Mouse (Mus musculus): ENCODE results near the gene Atp1a4. TPM values are rescaled to one million over a fixed set of nuclear protein-coding genes. Genes with fewer than 3 reads are reported as not detected.

Atp1a4 gene
- polyA plus RNA-seq, 1 experiment = not detected

- TF ChIP-seq CEBPB (IDR thresholded peaks at IDR 0.05; ENCODE audit: low read depth) (peak; percentile 8), MYOG (IDR thresholded peaks at IDR 0.05; ENCODE audit: control insufficient read depth, extremely low read depth, insufficient read length) (no peak), USF1 (IDR thresholded peaks at IDR 0.05; ENCODE audit: low read depth) (no peak), MYOD1 (IDR thresholded peaks at IDR 0.05; ENCODE audit: control insufficient read depth, insufficient read length, low read depth) (no peak), FOSL1 (IDR thresholded peaks at IDR 0.05; ENCODE audit: insufficient read depth, low read length, poor library complexity, severe bottlenecking) (no peak), CTCF (IDR thresholded peaks at IDR 0.05; ENCODE audit: control insufficient read depth, insufficient read depth, insufficient read length) (no peak), MAX (IDR thresholded peaks at IDR 0.05) (no peak)
- no peak overlapping the region for H3K4me3 ChIP-seq (ENCODE audit: insufficient read depth, poor library complexity, severe bottlenecking)
- H3K79me2 ChIP-seq (ENCODE audit: control insufficient read depth, insufficient read depth) = no peaks in the 10 kb centered on the region
- H3ac ChIP-seq (ENCODE audit: control insufficient read depth, insufficient read length, low read depth) = no peak overlapping the region
- H3K27me3 ChIP-seq (ENCODE audit: control insufficient read depth, insufficient read depth, insufficient read length) = no peaks in the 10 kb centered on the region
- H3K79me3 ChIP-seq (ENCODE audit: low read depth) = no peaks in the 10 kb centered on the region
- no peaks in the 10 kb centered on the region for H3K36me3 ChIP-seq (ENCODE audit: control insufficient read depth, insufficient read depth)
Observed at GRCm38 (mm10) chr1:172281522-172282254, 23.5 kb upstream of the Atp1a4 start.

- H3K79me3 ChIP-seq (ENCODE audit: low read depth) = no peaks in the 10 kb centered on the region
- no peak overlapping the region for H3K4me3 ChIP-seq (ENCODE audit: insufficient read depth, poor library complexity, severe bottlenecking)
- H3K27me3 ChIP-seq (ENCODE audit: control insufficient read depth, insufficient read depth, insufficient read length) = no peaks in the 10 kb centered on the region
- TF ChIP-seq FOSL1 (IDR thresholded peaks at IDR 0.05; ENCODE audit: insufficient read depth, low read length, poor library complexity, severe bottlenecking) = no peak
- TF ChIP-seq MAX (IDR thresholded peaks at IDR 0.05) = no peak
- no peak for TF ChIP-seq MYOG (IDR thresholded peaks at IDR 0.05; ENCODE audit: control insufficient read depth, extremely low read depth, insufficient read length)
- no peak for TF ChIP-seq USF1 (IDR thresholded peaks at IDR 0.05; ENCODE audit: low read depth)
- TF ChIP-seq CEBPB (IDR thresholded peaks at IDR 0.05; ENCODE audit: low read depth) = no peak
- no peak for TF ChIP-seq CTCF (IDR thresholded peaks at IDR 0.05; ENCODE audit: control insufficient read depth, insufficient read depth, insufficient read length)
- no peak for TF ChIP-seq MYOD1 (IDR thresholded peaks at IDR 0.05; ENCODE audit: control insufficient read depth, insufficient read length, low read depth)
- no peaks in the 10 kb centered on the region for H3K36me3 ChIP-seq (ENCODE audit: control insufficient read depth, insufficient read depth)
- no peak overlapping the region for H3ac ChIP-seq (ENCODE audit: control insufficient read depth, insufficient read length, low read depth)
- H3K79me2 ChIP-seq (ENCODE audit: control insufficient read depth, insufficient read depth) = no peaks in the 10 kb centered on the region
Observed at GRCm38 (mm10) chr1:172279768-172280509, 21.7 kb upstream of the Atp1a4 start.

GRCm38 (mm10) chr1:172278328-172278727 lies 20.1 kb upstream of the Atp1a4 start:
- Histone ChIP-seq H3K27me3 (ENCODE audit: control insufficient read depth, insufficient read depth, insufficient read length) (no peaks in the 10 kb centered on the region), H3K36me3 (ENCODE audit: control insufficient read depth, insufficient read depth) (no peaks in the 10 kb centered on the region), H3K4me3 (ENCODE audit: insufficient read depth, poor library complexity, severe bottlenecking) (no peak overlapping the region), H3ac (ENCODE audit: control insufficient read depth, insufficient read length, low read depth) (no peak overlapping the region), H3K79me2 (ENCODE audit: control insufficient read depth, insufficient read depth) (no peaks in the 10 kb centered on the region), H3K79me3 (ENCODE audit: low read depth) (no peaks in the 10 kb centered on the region)
- TF ChIP-seq MYOD1 (IDR thresholded peaks at IDR 0.05; ENCODE audit: control insufficient read depth, insufficient read length, low read depth) = no peak
- no peak for TF ChIP-seq MYOG (IDR thresholded peaks at IDR 0.05; ENCODE audit: control insufficient read depth, extremely low read depth, insufficient read length)
- TF ChIP-seq FOSL1 (IDR thresholded peaks at IDR 0.05; ENCODE audit: insufficient read depth, low read length, poor library complexity, severe bottlenecking) = no peak
- no peak for TF ChIP-seq CTCF (IDR thresholded peaks at IDR 0.05; ENCODE audit: control insufficient read depth, insufficient read depth, insufficient read length)
- no peak for TF ChIP-seq MAX (IDR thresholded peaks at IDR 0.05)
- no peak for TF ChIP-seq USF1 (IDR thresholded peaks at IDR 0.05; ENCODE audit: low read depth)
- no peak for TF ChIP-seq CEBPB (IDR thresholded peaks at IDR 0.05; ENCODE audit: low read depth)

- TF ChIP-seq USF1 (IDR thresholded peaks at IDR 0.05; ENCODE audit: low read depth) (no peak), CEBPB (IDR thresholded peaks at IDR 0.05; ENCODE audit: low read depth) (no peak), MYOG (IDR thresholded peaks at IDR 0.05; ENCODE audit: control insufficient read depth, extremely low read depth, insufficient read length) (no peak), MYOD1 (IDR thresholded peaks at IDR 0.05; ENCODE audit: control insufficient read depth, insufficient read length, low read depth) (no peak), MAX (IDR thresholded peaks at IDR 0.05) (no peak), FOSL1 (IDR thresholded peaks at IDR 0.05; ENCODE audit: insufficient read depth, low read length, poor library complexity, severe bottlenecking) (no peak), CTCF (IDR thresholded peaks at IDR 0.05; ENCODE audit: control insufficient read depth, insufficient read depth, insufficient read length) (no peak)
- H3K27me3 ChIP-seq (ENCODE audit: control insufficient read depth, insufficient read depth, insufficient read length) = no peaks in the 10 kb centered on the region
- no peak overlapping the region for H3ac ChIP-seq (ENCODE audit: control insufficient read depth, insufficient read length, low read depth)
- H3K79me2 ChIP-seq (ENCODE audit: control insufficient read depth, insufficient read depth) = no peaks in the 10 kb centered on the region
- no peaks in the 10 kb centered on the region for H3K36me3 ChIP-seq (ENCODE audit: control insufficient read depth, insufficient read depth)
- H3K4me3 ChIP-seq (ENCODE audit: insufficient read depth, poor library complexity, severe bottlenecking) = no peak overlapping the region
- H3K79me3 ChIP-seq (ENCODE audit: low read depth) = no peaks in the 10 kb centered on the region
Observed at GRCm38 (mm10) chr1:172277172-172277571, 19.0 kb upstream of the Atp1a4 start.

- no peaks in the 10 kb centered on the region for H3K79me3 ChIP-seq (ENCODE audit: low read depth)
- no peak overlapping the region for H3K4me3 ChIP-seq (ENCODE audit: insufficient read depth, poor library complexity, severe bottlenecking)
- no peak for TF ChIP-seq MAX (IDR thresholded peaks at IDR 0.05)
- no peak for TF ChIP-seq MYOD1 (IDR thresholded peaks at IDR 0.05; ENCODE audit: control insufficient read depth, insufficient read length, low read depth)
- no peak for TF ChIP-seq MYOG (IDR thresholded peaks at IDR 0.05; ENCODE audit: control insufficient read depth, extremely low read depth, insufficient read length)
- TF ChIP-seq USF1 (IDR thresholded peaks at IDR 0.05; ENCODE audit: low read depth) = no peak
- TF ChIP-seq CTCF (IDR thresholded peaks at IDR 0.05; ENCODE audit: control insufficient read depth, insufficient read depth, insufficient read length) = no peak
- no peak for TF ChIP-seq CEBPB (IDR thresholded peaks at IDR 0.05; ENCODE audit: low read depth)
- TF ChIP-seq FOSL1 (IDR thresholded peaks at IDR 0.05; ENCODE audit: insufficient read depth, low read length, poor library complexity, severe bottlenecking) = no peak
- H3ac ChIP-seq (ENCODE audit: control insufficient read depth, insufficient read length, low read depth) = no peak overlapping the region
- no peaks in the 10 kb centered on the region for H3K27me3 ChIP-seq (ENCODE audit: control insufficient read depth, insufficient read depth, insufficient read length)
- H3K79me2 ChIP-seq (ENCODE audit: control insufficient read depth, insufficient read depth) = no peaks in the 10 kb centered on the region
- no peaks in the 10 kb centered on the region for H3K36me3 ChIP-seq (ENCODE audit: control insufficient read depth, insufficient read depth)
Observed at GRCm38 (mm10) chr1:172274547-172274946, 16.3 kb upstream of the Atp1a4 start.

Measured in C2C12 (cell line).